Mouse (Mus musculus) adrenal gland, postnatal 14 days (tissue): ENCODE results near the gene Tmem33. TPM values are rescaled to one million over a fixed set of nuclear protein-coding genes. Genes with fewer than 3 reads are reported as not detected.

Experiments
- DNase-seq: peaks from one replicate; pipeline ENCODE4 v3.0.0; 2021; ENCODE audit warnings: mixed read lengths
- total RNA-seq: library from RNA; stranded (reverse); gene quantifications from 2 replicates; pipeline ENCODE4 v1.2.3, GENCODE M21; 2021

Gene Tmem33
- total RNA-seq, 1 experiment from 2014 or later = 90.7 TPM

DNA sequence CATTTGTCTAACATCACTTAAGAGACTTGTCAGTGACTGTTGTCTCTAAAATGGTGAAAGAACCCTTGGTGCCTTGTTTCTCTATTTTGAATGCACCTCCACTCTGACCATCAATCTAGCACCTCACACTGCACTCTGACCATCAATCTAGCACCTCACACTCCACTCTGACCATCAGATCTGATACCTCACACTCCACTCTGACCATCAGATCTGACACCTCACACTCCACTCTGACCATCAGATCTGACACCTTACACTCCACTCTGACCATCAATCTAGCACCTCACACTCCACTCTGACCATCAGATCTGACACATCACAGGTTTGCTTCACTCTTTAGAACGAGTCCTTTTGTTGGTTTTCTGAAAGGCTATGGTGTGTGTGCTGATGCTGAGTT, 63.7 kb downstream of the Tmem33 start:
- DNase-seq = no peak

DNA sequence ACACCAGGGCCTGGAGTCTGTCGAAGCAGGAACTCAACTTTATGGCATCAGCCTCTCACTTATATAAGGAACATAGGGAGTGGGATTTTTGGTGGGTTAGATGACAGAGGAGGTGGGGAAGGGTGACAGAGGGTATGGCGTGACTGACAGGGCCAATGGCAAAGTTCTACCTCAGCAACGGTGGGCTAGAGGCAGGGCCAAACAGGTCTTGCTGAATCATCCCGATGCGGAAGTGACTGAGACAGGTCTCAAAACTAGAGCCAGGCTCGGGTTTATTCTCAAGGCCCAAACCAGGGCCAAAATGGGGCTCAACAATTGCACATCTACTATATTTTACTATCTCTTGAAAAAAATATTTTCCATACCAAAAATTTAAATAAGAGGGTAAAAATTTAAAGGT, 80.4 kb downstream of the Tmem33 start:
- DNase-seq = no peak

Other genes starting within 250 kb of the Tmem33 start
- gene Phox2b, start 161.3 kb upstream of the Tmem33 start, total RNA-seq = 15.9 and 17.3 TPM in 2 replicates
- gene Slc30a9, start 46.4 kb downstream of the Tmem33 start, total RNA-seq = 120 and 127 TPM in 2 replicates
- gene Bend4, start 167.7 kb downstream of the Tmem33 start, total RNA-seq = 1.9 and 2.6 TPM in 2 replicates